Mouse (Mus musculus): ENCODE data around the gene Gipc3.

The Gipc3 gene

DNA sequence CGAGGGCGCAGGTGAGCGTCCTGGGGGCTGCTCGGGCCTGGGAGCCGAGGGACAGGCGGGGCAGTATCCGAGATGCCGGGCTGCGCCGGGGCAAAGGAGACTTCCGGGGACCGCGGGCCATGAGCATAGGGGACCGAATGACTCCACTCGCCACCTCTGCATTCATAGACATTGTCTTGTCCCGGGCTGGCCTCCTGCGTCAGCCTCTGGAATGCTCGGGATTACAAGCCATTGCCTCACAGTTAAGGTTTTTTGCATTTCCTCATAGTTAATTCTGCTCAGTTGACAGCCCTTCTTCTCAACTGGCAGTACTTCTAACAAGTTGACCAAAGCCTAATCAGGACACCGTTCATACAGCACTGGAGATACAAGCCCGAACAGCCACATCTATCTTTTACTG lies 21.6 kb downstream of the Gipc3 start:
- DNase-seq (ENCODE audit: low spot score): no peak

GRCm38 (mm10) chr10:81320550-81321347 lies 22.3 kb downstream of the Gipc3 start, which contains the start of gene Cactin:
Cactin (plus strand) TSS chr10:81321103.
- DNase-seq (ENCODE audit: low spot score): peak; percentile 100

DNA sequence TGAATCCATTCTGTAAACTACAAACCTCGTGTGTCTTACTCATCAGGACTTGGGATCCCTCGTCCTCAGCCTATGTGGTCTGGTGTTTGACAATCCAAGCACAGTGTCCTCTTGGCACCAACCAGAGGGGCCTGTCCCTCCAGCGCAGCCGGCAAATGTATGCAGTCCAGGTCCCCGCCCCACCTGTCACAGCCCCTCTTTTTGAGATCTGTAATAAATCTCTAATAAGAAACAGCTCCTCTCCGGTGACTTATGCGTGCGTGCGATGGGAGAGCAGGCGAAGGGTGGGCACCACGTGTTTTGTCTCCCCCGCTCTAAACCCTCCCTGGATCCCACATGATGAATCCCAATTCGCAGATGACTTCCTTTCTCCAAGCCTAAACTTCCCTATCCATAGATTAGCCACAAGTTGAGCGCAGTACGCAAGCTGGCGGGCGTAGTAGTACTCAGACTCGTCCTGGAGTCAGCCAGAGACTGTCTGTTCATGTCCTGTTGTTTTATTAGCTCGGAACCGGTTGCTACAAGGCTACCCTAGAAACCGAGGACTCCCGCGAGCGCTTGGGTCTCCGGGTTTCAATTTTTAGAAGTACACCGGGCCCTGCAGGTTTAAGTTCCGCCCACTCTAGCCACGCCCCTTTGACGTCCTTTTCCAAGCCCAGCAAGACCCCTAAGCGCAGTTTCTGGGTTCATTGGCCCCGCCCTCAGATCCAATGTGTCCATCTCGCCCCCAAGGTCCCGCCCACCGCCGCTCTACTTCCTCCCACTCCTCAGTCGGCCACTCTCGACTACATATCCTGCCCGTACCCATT lies 23.1 kb downstream of the Gipc3 start:
- peak; percentile 99 for DNase-seq (ENCODE audit: low spot score)

- no peak for DNase-seq (ENCODE audit: low spot score)
Observed at GRCm38 (mm10) chr10:81319330-81319699, 23.8 kb downstream of the Gipc3 start.

GRCm38 (mm10) chr10:81318589-81319329 lies 24.3 kb downstream of the Gipc3 start:
- DNase-seq (ENCODE audit: low spot score): no peak

DNA sequence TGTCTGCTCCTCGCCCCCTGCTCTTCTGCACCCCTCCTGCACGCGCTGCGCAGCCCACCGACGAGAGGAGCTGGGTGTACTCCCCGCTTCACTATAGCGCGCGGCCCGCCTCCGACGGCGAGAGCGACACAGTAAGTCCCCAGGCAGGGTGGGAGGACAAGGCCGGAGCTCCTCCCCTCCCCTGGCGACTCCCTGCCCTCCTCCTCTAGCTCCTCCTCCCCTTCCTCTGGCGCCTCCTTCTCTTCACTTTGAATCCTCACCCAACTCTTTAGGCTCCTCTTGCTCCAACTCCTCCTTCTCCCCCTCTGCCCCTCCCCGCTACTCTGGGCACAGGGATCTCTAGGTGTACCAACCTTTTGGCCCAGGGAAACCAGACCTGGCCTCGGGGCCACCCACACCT lies 25.8 kb downstream of the Gipc3 start:
- DNase-seq (ENCODE audit: low spot score): peak; percentile 58

DNA sequence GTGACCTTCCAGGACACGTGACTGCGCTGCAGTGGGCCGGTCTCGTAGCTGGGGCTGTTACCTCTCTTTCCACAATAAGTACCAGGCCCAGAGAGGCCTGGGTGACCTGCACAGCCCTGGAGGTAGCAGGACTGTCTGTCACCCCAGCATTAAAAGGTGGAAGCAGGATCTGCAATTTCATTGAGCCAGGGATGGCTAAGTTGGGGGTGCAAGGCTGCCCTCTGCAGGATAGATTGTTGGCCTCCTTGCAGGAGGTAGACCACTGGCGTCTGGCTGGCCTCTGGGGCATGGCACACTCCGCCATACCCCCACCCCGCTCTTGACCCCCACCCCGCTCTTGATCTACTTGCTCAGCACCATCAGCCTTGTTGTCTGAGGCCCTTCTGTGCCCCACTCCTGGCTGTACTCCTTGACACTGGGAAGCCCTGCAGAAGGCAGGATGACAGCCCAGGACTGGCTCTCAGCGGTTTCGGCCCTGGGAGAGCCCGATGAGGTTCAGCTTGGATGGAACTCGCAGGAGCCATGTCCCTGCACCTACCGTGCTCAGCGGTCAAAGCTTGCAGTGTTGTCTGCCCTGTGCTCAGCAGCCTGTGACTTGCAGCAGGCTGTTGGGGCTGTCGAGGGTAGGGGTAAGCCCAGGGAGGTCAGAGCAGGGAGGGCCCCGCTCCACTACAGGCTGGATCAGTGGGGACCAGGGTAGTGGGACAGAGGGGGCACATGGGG lies 26.6 kb downstream of the Gipc3 start:
- peak; percentile 67 for DNase-seq (ENCODE audit: low spot score)

- DNase-seq (ENCODE audit: low spot score): no peak
Observed at GRCm38 (mm10) chr10:81315587-81315986, 27.5 kb downstream of the Gipc3 start.

DNA sequence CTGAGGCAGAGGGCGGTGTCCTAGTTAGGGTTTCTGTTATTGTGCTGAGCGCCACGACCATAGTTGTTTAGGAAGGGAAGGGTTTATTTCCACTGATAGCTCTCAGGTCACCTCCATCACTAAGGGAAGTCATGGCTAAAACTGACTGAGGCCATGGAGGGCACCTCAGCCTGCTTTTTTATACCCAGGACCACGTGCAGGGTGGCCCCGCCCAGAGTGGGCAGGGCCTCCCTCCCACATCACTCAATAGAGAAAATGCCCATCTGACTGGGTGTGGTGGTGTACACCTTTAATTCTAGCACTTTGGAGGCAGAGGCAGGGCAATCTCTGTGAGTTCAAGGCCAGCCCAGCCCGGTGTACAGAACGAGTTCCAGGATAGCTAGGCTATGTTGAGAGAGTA lies 28.9 kb downstream of the Gipc3 start:
- DNase-seq (ENCODE audit: low spot score): no peak

- DNase-seq (ENCODE audit: low spot score): no peak
Observed at GRCm38 (mm10) chr10:81313581-81313980, 29.5 kb downstream of the Gipc3 start.

GRCm38 (mm10) chr10:81309571-81309970 lies 33.5 kb downstream of the Gipc3 start:
- no peak for DNase-seq (ENCODE audit: low spot score)

- DNase-seq (ENCODE audit: low spot score): no peak
Observed at GRCm38 (mm10) chr10:81306837-81307682, 36.0 kb downstream of the Gipc3 start.

GRCm38 (mm10) chr10:81306173-81306668 lies 36.8 kb downstream of the Gipc3 start:
- DNase-seq (ENCODE audit: low spot score): no peak

- no peak for DNase-seq (ENCODE audit: low spot score)
Observed at GRCm38 (mm10) chr10:81305663-81306062, 37.4 kb downstream of the Gipc3 start.

DNA sequence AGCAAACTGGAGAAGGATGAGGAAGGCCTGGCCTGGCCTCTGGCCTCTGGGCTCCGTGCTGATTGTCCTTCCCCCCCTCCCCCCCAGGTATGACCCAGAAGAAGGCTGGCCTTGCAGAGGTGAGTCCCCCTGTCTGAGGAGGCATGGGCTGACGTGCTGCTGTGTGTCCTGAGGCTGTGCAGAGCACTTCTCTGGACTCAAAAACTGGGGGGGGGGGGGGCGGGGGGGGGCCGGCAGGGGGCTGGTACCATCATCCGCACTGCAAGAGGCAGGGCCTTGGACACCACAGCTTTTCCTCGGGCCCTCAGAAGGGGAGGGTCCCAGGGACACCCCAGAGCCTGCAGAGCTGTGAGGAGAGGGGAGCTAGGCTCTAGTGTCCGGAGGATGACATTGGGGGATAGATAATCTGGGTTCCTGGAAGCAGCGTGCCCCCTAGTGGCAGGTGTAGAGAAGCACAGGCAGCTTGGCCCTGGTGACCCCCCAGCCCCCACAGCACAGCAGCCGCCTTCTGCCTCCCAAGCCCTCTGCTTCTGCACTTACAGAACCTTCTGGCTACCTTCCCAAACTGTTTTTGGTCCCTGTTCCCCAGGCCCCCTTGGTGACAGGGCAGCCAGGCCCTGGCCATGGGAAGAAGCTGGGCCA lies 38.3 kb downstream of the Gipc3 start:
- DNase-seq (ENCODE audit: low spot score): peak; percentile 72

DNA sequence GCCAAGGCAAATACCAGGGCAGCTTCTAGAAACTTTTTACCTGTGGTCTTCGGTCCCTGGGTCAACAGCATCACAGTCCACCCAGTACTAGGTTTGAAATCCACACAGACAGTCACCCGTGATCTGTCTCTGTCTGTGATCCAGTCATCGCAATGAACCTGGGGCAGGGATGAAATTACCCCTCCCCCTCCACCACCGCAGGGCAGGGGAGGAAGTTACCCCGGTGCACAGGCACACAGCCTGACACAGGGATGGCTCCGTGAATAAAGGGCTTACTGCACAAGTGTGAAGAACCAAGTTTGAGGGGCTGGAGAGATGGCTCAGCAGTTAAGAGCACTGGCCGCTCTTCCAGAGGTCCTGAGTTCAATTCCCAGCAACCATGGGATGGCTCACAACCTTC lies 39.3 kb downstream of the Gipc3 start:
- DNase-seq (ENCODE audit: low spot score): no peak

- DNase-seq (ENCODE audit: low spot score): no peak
Observed at GRCm38 (mm10) chr10:81303258-81303657, 39.8 kb downstream of the Gipc3 start.

DNA sequence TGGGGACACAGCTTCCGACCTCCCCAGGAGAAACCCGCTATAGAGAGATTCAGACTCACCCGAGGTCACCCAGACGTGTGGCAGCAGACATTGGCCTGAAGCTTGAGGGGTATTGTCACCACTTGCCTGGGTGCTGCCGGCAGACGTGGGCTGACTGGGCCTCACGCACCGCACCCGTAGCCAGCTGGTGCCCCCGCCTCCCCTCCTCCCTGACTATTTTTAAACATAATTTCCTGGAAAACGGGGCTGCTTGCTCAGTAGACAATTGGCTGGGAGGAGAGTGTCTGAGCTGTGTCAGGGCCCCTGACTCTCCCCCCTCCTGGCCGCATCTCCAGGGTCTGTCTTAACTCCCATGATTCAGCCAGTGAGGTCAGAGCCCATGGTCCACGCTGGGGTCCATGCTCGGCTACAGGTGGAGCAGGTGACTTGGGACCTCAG lies 40.3 kb downstream of the Gipc3 start:
- DNase-seq (ENCODE audit: low spot score): no peak

GRCm38 (mm10) chr10:81302288-81302687 lies 40.8 kb downstream of the Gipc3 start:
- DNase-seq (ENCODE audit: low spot score): no peak

DNA sequence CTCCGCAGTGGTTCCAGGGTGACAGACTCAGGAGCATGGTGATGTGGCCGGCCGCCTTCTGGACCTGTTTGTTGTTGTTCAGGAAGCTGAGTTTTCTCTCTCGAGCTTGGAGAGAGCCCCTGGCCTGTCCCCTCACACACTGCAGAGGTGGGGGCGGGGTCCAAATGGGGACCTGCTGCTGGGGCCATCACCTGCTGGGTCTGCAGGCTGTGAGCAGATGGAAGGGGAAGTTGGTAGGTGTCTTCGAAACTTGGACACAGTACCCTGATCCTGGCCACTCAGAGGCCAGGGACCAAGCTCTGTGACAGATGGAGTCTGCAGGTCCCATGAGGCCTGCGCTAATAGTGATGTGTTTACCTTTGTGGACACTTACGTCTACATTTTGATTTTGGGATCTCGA lies 41.7 kb downstream of the Gipc3 start:
- no peak for DNase-seq (ENCODE audit: low spot score)
